Mouse (Mus musculus): ENCODE measurements around the gene Olfr613. TPM values are rescaled to one million over a fixed set of nuclear protein-coding genes. Genes with fewer than 3 reads are reported as not detected.
"Not testable (repeated sequence)": the region's sequence is repeated elsewhere in the genome, so short reads cannot be mapped to it uniquely, and the experiment has no call there.

Gene Olfr613
- polyA plus RNA-seq (2016; fragmentation: Nextera tagmentation; extraction: Ambion mirVana): not detected in 2 replicates

DNA sequence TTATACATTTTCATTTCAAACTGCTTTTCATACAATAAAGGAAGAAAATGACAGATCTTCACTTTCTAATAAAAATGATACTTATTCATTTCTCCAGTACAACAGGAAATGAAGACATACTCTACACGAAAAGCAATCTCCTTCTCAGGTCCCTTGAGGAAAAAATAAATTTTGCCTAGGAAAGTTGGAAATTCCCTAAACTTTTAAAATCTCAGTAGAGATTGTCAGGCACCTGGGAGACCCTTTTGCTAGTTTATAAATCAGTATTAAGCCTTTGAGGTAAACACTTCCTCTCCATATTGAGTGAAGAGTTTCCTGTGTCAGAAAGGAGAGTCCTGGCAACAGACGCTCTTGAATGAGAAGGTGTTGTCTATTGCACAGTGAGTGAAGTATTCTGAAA lies at the start of gene Olfr613:
Gene Olfr613, plus strand, starts transcription at position 301 of the 400 bp plus-strand sequence.
- no peak within 1 kb of the TSS for H3K4me3 ChIP-seq
- no peaks in the 10 kb centered on the region for H3K27me3 ChIP-seq (ENCODE audit: low read depth, poor library complexity, severe bottlenecking)
- no peaks in the 10 kb centered on the region for H3K36me3 ChIP-seq
- no peak for DNase-seq (ENCODE audit: low spot score)
- H3K4me1 ChIP-seq: no peaks in the 10 kb centered on the region
- no peaks in the 10 kb centered on the region for H3K9me3 ChIP-seq (replicated peaks)
- 83% methylated on average over 2 of the region's 2 CpGs for WGBS
- no peak within 1 kb of the TSS for H3K27ac ChIP-seq

DNA sequence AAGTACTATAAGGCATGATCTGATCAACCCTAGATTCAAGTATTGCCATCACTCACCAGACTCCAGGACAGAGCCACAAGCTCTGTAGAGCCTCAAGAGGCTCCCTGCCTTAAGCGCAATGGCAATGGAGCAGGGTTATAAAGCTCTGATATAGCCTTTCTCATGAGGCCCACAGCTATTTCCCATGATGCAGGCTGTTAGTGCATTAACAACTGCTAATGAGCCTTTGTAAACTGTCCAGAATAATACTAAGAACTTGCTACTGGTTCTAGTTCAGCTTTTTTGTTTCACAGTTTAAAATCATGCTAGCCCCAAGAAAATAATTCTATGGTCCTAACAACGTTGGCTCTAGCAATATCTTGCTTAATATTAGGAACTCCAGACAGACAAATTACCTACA lies 35.9 kb upstream of the Olfr613 start, which contains the start of gene Olfr610:
Gene Olfr610, minus strand, starts transcription at position 101 of the 400 bp plus-strand sequence.
- Histone ChIP-seq H3K9me3 (replicated peaks) (no peaks in the 10 kb centered on the region), H3K36me3 (no peaks in the 10 kb centered on the region), H3K4me3 (no peak within 1 kb of the TSS), H3K27me3 (ENCODE audit: low read depth, poor library complexity, severe bottlenecking) (no peaks in the 10 kb centered on the region), H3K4me1 (no peaks in the 10 kb centered on the region), H3K27ac (no peak within 1 kb of the TSS)
- no peak for DNase-seq (ENCODE audit: low spot score)
- WGBS: 84% methylated on average over 2 of the region's 2 CpGs

DNA sequence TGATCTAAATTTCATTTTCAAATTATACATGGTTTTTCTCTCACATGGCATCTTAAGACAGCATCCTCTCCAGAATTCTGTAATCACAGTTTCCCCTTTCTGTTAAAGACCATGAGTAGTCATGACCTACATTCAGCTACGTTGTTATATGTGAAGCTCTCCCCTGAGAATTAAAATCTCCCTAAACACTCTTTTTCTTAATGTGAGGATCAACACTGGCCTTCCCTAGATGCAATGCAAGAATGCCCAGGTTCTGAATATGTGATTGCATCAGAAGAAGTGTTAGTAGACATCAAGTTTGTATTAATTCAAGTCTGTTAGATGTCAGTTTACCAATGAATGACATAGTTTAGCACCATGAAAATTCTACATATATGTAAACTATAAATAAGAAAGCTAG lies 27.1 kb upstream of the Olfr613 start, which contains the start of gene Olfr611:
Gene Olfr611, minus strand, starts transcription at position 101 of the 400 bp plus-strand sequence.
- not testable (repeated sequence) for H3K36me3 ChIP-seq; H3K4me1 ChIP-seq; H3K4me3 ChIP-seq; H3K9me3 ChIP-seq (replicated peaks); DNase-seq (ENCODE audit: low spot score); H3K27me3 ChIP-seq (ENCODE audit: low read depth, poor library complexity, severe bottlenecking); H3K27ac ChIP-seq
- WGBS: 81% methylated on average over 1 of the region's 1 CpGs

DNA sequence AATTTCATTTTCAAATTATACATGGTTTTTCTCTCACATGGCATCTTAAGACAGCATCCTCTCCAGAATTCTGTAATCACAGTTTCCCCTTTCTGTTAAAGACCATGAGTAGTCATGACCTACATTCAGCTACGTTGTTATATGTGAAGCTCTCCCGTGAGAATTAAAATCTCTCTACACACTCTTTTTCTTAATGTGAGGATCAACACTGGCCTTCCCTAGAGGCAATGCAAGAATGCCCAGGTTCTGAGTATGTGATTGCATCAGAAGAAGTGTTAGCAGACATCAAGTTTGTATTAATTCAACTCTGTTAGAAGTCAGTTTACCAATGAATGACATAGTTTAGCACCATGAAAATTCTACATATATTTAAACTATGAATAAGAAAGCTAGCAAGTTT lies 5.3 kb upstream of the Olfr613 start, which contains the start of gene Olfr612:
Gene Olfr612, minus strand, starts transcription at position 101 of the 400 bp plus-strand sequence.
- WGBS: 93% methylated on average over 2 of the region's 2 CpGs
- not testable (repeated sequence) for H3K27me3 ChIP-seq (ENCODE audit: low read depth, poor library complexity, severe bottlenecking); H3K9me3 ChIP-seq (replicated peaks)

DNA sequence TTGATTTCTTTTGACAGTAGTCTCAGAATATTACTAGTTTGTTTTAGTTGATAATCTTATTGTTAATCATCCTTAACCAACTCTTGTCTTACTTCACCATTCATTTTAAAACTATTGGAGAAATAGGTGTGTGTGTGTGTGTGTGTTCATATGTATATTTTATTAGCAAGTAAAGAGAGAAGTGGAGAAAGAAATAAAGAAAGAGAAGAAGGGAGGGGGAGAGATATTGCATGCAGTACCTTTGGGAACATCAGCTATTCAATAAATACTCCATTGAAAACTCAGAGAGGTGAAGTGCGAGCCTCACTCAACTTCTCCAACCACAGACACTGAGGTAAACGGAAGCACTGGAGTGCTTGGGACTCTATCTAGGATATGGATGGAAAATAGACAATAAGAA lies 7.9 kb downstream of the Olfr613 start, which contains the start of gene Olfr615:
Gene Olfr615, plus strand, starts transcription at position 301 of the 400 bp plus-strand sequence.
- Histone ChIP-seq H3K27ac (no peak within 1 kb of the TSS), H3K9me3 (replicated peaks) (no peaks in the 10 kb centered on the region), H3K27me3 (ENCODE audit: low read depth, poor library complexity, severe bottlenecking) (no peaks in the 10 kb centered on the region), H3K36me3 (no peaks in the 10 kb centered on the region), H3K4me3 (no peak within 1 kb of the TSS), H3K4me1 (no peaks in the 10 kb centered on the region)
- no peak for DNase-seq (ENCODE audit: low spot score)
- 91% methylated on average over 2 of the region's 2 CpGs for WGBS

More for the DNA sequence above, 5.3 kb upstream of the Olfr613 start, which contains the start of gene Olfr612:
- not testable (repeated sequence) for DNase-seq (ENCODE audit: low spot score); H3K4me3 ChIP-seq; H3K4me1 ChIP-seq; H3K27ac ChIP-seq; H3K36me3 ChIP-seq

DNA sequence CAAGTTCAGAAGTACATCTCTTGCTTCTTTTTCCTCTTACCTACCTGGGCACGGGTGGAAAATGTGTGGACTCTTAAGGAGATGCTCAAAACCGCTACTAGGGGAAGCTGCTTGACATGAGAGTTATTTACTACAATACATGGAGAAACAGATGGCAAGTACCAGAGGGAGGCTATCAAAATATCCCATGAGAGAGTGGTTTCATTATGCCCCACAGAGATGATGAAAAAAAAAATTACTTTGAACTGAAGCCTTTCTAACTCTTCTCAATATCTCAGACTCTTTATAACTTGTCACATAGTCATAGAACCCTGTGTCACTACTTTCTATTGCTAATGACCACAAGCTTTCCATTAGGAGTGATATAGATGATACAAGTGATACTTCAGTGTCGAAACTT lies 21.2 kb downstream of the Olfr613 start, which contains the start of gene Olfr616:
Gene Olfr616, minus strand, starts transcription at position 101 of the 400 bp plus-strand sequence.
- Histone ChIP-seq H3K27me3 (ENCODE audit: low read depth, poor library complexity, severe bottlenecking) (no peaks in the 10 kb centered on the region), H3K4me3 (no peak within 1 kb of the TSS), H3K9me3 (replicated peaks) (no peaks in the 10 kb centered on the region), H3K27ac (no peak within 1 kb of the TSS), H3K4me1 (no peaks in the 10 kb centered on the region), H3K36me3 (no peaks in the 10 kb centered on the region)
- WGBS: 95% methylated on average over 3 of the region's 3 CpGs
- DNase-seq (ENCODE audit: low spot score): no peak

DNA sequence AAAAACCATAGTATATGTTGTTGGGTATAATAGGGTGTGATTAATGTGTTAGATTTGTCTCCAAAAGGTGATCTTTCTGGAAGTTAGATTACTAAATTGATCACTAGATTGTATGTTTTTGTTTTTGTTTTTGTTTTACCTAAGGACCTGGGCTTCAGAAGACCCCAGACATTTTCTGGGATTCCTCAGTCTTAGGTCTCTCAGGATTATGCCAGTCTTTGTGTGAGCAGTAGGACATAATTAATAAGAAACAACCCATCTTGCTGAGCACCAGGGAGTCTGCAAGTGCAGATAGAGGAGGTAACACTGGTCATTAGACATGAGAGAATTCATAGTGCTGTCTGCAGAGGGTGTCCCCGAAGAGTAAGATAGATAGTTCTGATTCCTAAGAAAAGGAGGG lies 24.9 kb downstream of the Olfr613 start, which contains the start of gene Olfr617:
Gene Olfr617, plus strand, starts transcription at position 301 of the 400 bp plus-strand sequence.
- H3K9me3 ChIP-seq (replicated peaks): no peaks in the 10 kb centered on the region
- H3K27ac ChIP-seq: no peak within 1 kb of the TSS
- 83% methylated on average over 1 of the region's 1 CpGs for WGBS
- H3K27me3 ChIP-seq (ENCODE audit: low read depth, poor library complexity, severe bottlenecking): no peaks in the 10 kb centered on the region
- no peaks in the 10 kb centered on the region for H3K4me1 ChIP-seq
- H3K36me3 ChIP-seq: no peaks in the 10 kb centered on the region
- H3K4me3 ChIP-seq: no peak within 1 kb of the TSS
- no peak for DNase-seq (ENCODE audit: low spot score)

DNA sequence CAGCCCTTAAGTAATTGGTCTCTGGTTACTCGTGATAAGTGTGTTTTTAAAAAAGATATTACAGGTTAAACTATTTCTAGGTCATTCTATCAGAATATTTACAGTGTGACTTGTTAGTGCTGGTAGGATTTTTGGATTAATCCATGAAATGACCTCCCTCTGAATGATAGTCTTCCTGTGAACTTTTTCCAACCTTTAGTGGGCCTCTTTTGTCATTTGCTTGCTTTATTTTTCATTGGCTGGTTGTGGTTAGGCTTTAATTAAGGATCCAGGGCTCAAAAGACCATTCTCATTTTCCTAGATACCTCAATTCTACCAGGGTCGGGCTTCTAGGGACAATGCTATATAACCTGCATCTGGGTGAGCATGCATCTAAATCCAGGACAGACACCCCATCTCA lies 41.9 kb downstream of the Olfr613 start, which contains the start of gene Olfr618:
Gene Olfr618, plus strand, starts transcription at position 301 of the 400 bp plus-strand sequence.
- H3K36me3 ChIP-seq: no peaks in the 10 kb centered on the region
- no peaks in the 10 kb centered on the region for H3K9me3 ChIP-seq (replicated peaks)
- H3K4me3 ChIP-seq: no peak within 1 kb of the TSS
- DNase-seq (ENCODE audit: low spot score): no peak
- H3K4me1 ChIP-seq: no peaks in the 10 kb centered on the region
- H3K27me3 ChIP-seq (ENCODE audit: low read depth, poor library complexity, severe bottlenecking): no peaks in the 10 kb centered on the region
- H3K27ac ChIP-seq: no peak within 1 kb of the TSS
- 66% methylated on average over 2 of the region's 2 CpGs for WGBS

DNA sequence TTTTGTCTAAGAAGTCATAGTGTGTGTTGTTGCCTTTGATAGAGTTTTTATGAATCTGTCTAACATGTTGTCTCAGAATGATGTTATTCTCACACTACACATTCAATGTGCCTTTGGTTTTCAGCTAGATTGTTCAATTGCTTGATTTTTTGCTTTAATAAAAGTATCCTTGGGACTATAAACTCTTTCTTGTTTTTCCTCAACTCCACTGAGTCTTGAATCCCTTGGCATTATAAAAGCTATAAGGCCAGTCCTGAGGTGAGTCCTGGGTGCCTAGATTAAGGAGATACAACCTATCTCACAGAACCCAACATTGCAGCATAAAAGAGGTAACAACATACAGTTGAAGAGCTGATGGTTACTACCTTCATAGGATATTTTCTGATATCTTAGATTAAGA lies 52.4 kb downstream of the Olfr613 start, which contains the start of gene Olfr619:
Gene Olfr619, plus strand, starts transcription at position 301 of the 400 bp plus-strand sequence.
- Histone ChIP-seq H3K4me1 (no peaks in the 10 kb centered on the region), H3K27ac (no peak within 1 kb of the TSS), H3K9me3 (replicated peaks) (no peaks in the 10 kb centered on the region), H3K4me3 (no peak within 1 kb of the TSS), H3K36me3 (no peaks in the 10 kb centered on the region), H3K27me3 (ENCODE audit: low read depth, poor library complexity, severe bottlenecking) (no peaks in the 10 kb centered on the region)
- no peak for DNase-seq (ENCODE audit: low spot score)

Small RNA genes within 50 kb of the gene (microRNA-seq; reads per million reads assigned to microRNA genes)
- not detected for gene Gm26506

Other genes with a start within 250 kb of the Olfr613 start
- not detected in 2 replicates for gene Olfr596, start 242.4 kb upstream of the Olfr613 start, polyA plus RNA-seq (2016; fragmentation: Nextera tagmentation; extraction: Ambion mirVana)
- gene Olfr597, start 231.8 kb upstream of the Olfr613 start, polyA plus RNA-seq (2016; fragmentation: Nextera tagmentation; extraction: Ambion mirVana): not detected in 2 replicates
- not detected in 2 replicates for gene Olfr598, start 224.5 kb upstream of the Olfr613 start, polyA plus RNA-seq (2016; fragmentation: Nextera tagmentation; extraction: Ambion mirVana)
- gene Olfr599, start 212.2 kb upstream of the Olfr613 start, polyA plus RNA-seq (2016; fragmentation: Nextera tagmentation; extraction: Ambion mirVana): not detected in 2 replicates
- gene Olfr600, start 198.4 kb upstream of the Olfr613 start, polyA plus RNA-seq (2016; fragmentation: Nextera tagmentation; extraction: Ambion mirVana): not detected in 2 replicates
- not detected in 2 replicates for gene Olfr601, start 185.4 kb upstream of the Olfr613 start, polyA plus RNA-seq (2016; fragmentation: Nextera tagmentation; extraction: Ambion mirVana)
- gene Olfr603, start 161.9 kb upstream of the Olfr613 start, polyA plus RNA-seq (2016; fragmentation: Nextera tagmentation; extraction: Ambion mirVana): not detected in 2 replicates
- 0.08 TPM in 1 of 2 replicates, not detected in the other for gene Usp17lc, start 133.0 kb upstream of the Olfr613 start, polyA plus RNA-seq (2016; fragmentation: Nextera tagmentation; extraction: Ambion mirVana)
- not detected in 2 replicates for gene Olfr605, start 102.6 kb upstream of the Olfr613 start, polyA plus RNA-seq (2016; fragmentation: Nextera tagmentation; extraction: Ambion mirVana)
- not detected in 2 replicates for gene Olfr606, start 99.0 kb upstream of the Olfr613 start, polyA plus RNA-seq (2016; fragmentation: Nextera tagmentation; extraction: Ambion mirVana)
- gene Olfr607, start 83.9 kb upstream of the Olfr613 start, polyA plus RNA-seq (2016; fragmentation: Nextera tagmentation; extraction: Ambion mirVana): not detected in 2 replicates
- gene Olfr608, start 78.2 kb upstream of the Olfr613 start, polyA plus RNA-seq (2016; fragmentation: Nextera tagmentation; extraction: Ambion mirVana): not detected in 2 replicates
- gene Olfr609, start 50.0 kb upstream of the Olfr613 start, polyA plus RNA-seq (2016; fragmentation: Nextera tagmentation; extraction: Ambion mirVana): not detected in 2 replicates
- not detected in 2 replicates for gene Olfr610, start 36.0 kb upstream of the Olfr613 start, polyA plus RNA-seq (2016; fragmentation: Nextera tagmentation; extraction: Ambion mirVana)
- gene Olfr611, start 27.2 kb upstream of the Olfr613 start, polyA plus RNA-seq (2016; fragmentation: Nextera tagmentation; extraction: Ambion mirVana): not detected in 2 replicates
- gene Olfr612, start 5.4 kb upstream of the Olfr613 start, polyA plus RNA-seq (2016; fragmentation: Nextera tagmentation; extraction: Ambion mirVana): not detected in 2 replicates
- gene Olfr615, start 8.0 kb downstream of the Olfr613 start, polyA plus RNA-seq (2016; fragmentation: Nextera tagmentation; extraction: Ambion mirVana): not detected in 2 replicates
- gene Olfr616, start 21.1 kb downstream of the Olfr613 start, polyA plus RNA-seq (2016; fragmentation: Nextera tagmentation; extraction: Ambion mirVana): not detected in 2 replicates
- gene Olfr617, start 25.0 kb downstream of the Olfr613 start, polyA plus RNA-seq (2016; fragmentation: Nextera tagmentation; extraction: Ambion mirVana): not detected in 2 replicates
- gene Olfr618, start 42.0 kb downstream of the Olfr613 start, polyA plus RNA-seq (2016; fragmentation: Nextera tagmentation; extraction: Ambion mirVana): not detected in 2 replicates
- not detected in 2 replicates for gene Olfr619, start 52.5 kb downstream of the Olfr613 start, polyA plus RNA-seq (2016; fragmentation: Nextera tagmentation; extraction: Ambion mirVana)
- not detected in 2 replicates for gene Olfr620, start 64.5 kb downstream of the Olfr613 start, polyA plus RNA-seq (2016; fragmentation: Nextera tagmentation; extraction: Ambion mirVana)
- gene Olfr622, start 94.6 kb downstream of the Olfr613 start, polyA plus RNA-seq (2016; fragmentation: Nextera tagmentation; extraction: Ambion mirVana): not detected in 2 replicates
- gene Olfr623, start 115.6 kb downstream of the Olfr613 start, polyA plus RNA-seq (2016; fragmentation: Nextera tagmentation; extraction: Ambion mirVana): not detected in 2 replicates
- 0.04 and 0.06 TPM in 2 replicates for gene Olfr624, start 123.1 kb downstream of the Olfr613 start, polyA plus RNA-seq (2016; fragmentation: Nextera tagmentation; extraction: Ambion mirVana)
- not detected in 2 replicates for gene Olfr625-ps1, start 134.6 kb downstream of the Olfr613 start, polyA plus RNA-seq (2016; fragmentation: Nextera tagmentation; extraction: Ambion mirVana)
- not detected in 2 replicates for gene Olfr243, start 166.6 kb downstream of the Olfr613 start, polyA plus RNA-seq (2016; fragmentation: Nextera tagmentation; extraction: Ambion mirVana)
- not detected in 2 replicates for gene Olfr628, start 182.3 kb downstream of the Olfr613 start, polyA plus RNA-seq (2016; fragmentation: Nextera tagmentation; extraction: Ambion mirVana)
- not detected in 2 replicates for gene Olfr629, start 196.9 kb downstream of the Olfr613 start, polyA plus RNA-seq (2016; fragmentation: Nextera tagmentation; extraction: Ambion mirVana)
- gene Olfr630, start 209.3 kb downstream of the Olfr613 start, polyA plus RNA-seq (2016; fragmentation: Nextera tagmentation; extraction: Ambion mirVana): not detected in 2 replicates
- not detected in 2 replicates for gene Olfr69, start 223.5 kb downstream of the Olfr613 start, polyA plus RNA-seq (2016; fragmentation: Nextera tagmentation; extraction: Ambion mirVana)
- gene Olfr68, start 231.6 kb downstream of the Olfr613 start, polyA plus RNA-seq (2016; fragmentation: Nextera tagmentation; extraction: Ambion mirVana): not detected in 2 replicates
- gene Olfr67, start 243.7 kb downstream of the Olfr613 start, polyA plus RNA-seq (2016; fragmentation: Nextera tagmentation; extraction: Ambion mirVana): not detected in 2 replicates